Mouse (Mus musculus): ENCODE measurements around the gene Musk.
A peak's percentile ranks its signal among the peaks of the same experiment; 100 is the strongest.
"Not testable (repeated sequence)": the region's sequence is repeated elsewhere in the genome, so short reads cannot be mapped to it uniquely, and the experiment has no call there.

Musk gene

DNA sequence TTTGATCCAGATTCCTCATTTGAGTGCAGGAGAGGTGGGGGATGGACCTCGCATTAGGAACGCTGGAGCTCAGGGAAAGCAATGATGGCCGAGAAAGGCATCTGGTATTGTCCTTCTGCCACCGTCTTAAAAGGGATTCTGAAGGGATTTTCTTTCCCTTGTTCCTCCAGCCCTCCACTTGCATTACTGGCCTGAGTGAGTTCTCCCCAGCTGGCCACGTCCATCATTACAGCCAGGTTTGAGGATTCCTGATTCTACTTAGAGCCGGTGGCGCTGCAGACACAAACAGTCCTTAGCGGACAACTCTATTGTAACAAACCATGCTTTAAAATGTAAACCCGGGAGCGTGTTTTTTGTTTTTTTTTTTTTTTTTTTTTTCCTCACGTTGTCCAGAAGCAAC is at the start of gene Musk:
TSS of gene Musk (plus strand) at position 274 of the 400 bp plus-strand sequence.
- DNase-seq (ENCODE audit: low read depth, low spot score): no peak

DNA sequence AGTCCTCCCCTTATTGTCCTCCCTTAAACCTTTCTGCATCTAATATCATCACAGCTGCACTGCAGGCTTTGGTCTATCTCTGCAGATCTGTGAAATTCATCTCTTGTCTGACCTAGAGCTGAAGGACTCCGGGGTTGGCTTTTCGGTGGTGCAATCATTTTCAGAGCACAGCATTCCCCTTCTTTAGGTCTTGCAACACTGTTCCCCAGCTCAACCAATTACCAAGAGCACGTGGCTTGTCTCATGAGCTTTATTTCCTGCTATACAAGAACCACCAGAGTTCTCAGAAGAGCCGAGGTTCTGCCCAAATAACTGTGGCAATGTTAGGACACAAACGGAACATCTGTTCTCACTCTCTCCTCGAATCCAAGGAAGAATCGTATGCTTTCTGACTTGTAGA is 45.3 kb upstream of the Musk start:
- no peak for DNase-seq (ENCODE audit: low read depth, low spot score)

DNA sequence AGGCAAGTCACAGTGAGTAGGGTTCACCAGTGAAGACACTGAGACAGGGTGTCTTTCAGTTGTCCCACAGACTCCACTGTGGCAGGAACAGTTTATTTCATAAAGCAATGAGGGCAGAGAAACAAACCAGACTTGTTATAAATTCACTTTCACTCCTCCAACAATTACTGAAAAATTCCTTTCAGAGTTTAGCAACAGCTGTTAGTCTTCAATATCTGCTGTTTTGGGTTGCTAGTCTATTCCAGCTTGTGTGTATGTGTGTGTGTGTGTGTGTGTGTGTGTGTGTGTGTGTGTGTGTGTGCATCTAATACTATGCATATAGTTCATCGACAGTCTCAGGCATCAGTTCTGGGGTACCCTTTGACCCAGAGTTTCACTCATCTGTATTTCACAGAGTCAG is 40.2 kb upstream of the Musk start:
- no peak for DNase-seq (ENCODE audit: low read depth, low spot score)

DNA sequence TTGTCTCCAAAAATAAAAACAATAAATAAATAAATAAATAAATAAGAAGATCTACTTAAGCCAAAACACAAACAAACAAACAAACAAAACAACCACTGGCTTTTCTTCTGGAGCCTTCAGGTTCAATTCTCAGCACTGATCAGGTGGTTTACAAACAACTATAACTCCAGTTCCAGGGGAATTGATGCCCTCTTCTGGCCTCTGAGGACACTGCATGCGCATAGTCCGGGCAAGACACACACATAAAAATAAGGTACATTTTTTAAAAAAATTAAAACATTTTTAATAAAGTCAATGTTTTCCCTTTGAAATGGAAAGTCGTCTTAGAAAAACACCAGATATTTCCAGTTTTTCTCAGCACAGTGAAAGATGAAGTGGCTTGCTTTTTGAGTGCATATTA is 33.4 kb upstream of the Musk start:
- DNase-seq (ENCODE audit: low read depth, low spot score): no peak

DNA sequence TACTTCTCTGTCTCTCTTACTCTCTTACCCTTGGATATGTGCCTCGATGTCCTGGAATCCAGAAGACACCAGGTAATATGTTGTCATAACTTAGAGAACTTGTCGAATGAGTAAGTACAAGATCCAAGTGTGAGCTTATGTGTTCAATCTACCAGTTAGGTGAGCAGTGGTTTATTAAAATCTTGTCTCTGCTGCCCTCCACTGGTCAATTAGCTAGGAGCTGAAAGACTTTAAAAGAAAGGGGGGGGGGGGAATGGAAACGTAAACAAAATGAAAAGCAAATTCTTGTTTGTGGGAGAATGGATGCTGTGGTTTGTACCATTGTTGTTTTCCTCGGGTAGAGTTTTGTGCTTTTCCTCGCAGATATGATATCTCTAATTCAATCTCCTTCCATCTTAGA is 32.4 kb upstream of the Musk start:
- DNase-seq (ENCODE audit: low read depth, low spot score): peak; percentile 87

DNA sequence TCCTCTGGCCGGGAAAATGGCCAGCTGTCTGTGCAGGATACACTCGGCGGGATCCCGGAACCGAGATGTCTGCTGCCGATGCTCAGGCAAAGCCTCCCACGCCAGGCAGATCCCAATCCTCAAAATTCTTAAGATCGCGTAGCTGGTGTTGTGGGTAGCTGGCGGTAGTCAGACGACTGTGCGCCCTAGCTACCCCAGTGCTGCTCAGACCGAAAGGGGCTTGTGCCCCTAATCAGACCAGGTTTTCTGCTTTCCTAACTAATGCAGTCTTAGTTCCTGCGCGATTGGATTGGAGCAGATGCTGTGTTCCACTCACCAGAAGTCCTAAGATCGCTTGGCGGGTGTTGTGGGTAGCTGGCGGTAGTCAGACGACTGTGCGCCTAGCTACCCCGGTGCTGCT is 25.0 kb upstream of the Musk start:
- not testable (repeated sequence) for DNase-seq (ENCODE audit: low read depth, low spot score)

DNA sequence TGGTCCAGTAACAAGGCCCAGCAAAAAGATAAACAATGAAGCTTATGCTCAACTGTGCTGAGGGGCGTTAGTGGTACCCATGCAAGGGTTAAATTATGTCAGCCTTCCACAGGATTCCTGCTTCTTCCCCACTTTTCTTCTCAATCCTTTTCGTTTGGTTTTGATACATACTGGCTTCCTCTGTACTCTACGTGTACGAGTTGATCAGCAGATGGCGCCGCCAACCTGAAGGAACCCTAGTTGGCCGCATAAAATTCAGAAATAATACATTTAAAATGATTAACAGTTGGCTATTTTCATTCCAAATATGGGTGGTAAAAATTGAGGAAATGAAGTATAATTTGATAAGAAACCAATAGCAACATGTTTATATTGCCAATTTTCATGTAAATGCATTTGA is 19.5 kb upstream of the Musk start:
- peak; percentile 59 for DNase-seq (ENCODE audit: low read depth, low spot score)

DNA sequence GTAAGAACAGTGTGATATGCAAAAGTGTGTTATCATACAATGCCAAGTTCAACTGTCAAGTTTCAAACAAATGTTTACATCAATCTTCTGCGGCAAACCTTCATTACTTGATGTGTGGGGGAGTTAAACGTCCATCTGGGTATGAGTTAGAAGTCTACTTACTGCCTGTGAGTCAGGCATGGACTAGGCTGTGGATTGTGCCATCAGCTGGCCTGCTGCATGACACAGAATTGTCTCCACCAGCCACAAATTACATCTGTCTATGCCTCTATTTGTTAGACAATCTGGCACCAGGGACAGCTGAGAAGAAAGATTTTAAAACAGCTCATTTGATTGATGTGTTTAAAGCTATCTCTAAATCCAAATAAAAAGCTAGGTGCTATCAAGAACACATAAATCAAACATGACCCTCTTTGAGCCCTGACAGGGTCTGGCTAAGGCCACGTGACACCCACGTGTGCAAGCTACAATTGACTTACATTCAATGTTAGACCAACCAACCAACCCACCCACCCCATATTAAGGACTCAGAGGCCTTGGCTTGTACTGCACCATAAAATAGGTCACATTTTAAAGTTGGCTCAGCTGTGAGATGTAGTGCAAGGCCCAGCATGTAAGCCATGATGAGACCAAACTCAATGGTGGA is 16.7 kb upstream of the Musk start:
- DNase-seq (ENCODE audit: low read depth, low spot score): peak; percentile 23

DNA sequence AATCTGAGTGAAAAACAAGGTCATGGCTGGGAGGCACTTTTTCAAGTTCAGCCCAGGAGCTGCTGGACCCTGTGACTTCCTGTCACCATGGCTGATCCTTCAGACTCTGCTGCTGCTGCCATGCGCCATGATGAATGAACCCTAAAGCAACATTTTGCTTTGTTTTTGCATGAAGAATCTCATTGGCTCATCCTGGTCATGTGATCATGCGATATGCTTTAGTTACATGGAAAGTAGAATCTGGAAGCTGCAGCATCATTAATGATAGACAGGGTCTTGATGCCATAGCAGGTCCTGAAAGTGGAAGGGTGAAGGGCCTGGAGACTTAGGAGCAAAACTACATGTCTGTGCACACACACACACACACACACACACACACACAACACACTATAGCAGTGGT is 15.8 kb upstream of the Musk start:
- no peak for DNase-seq (ENCODE audit: low read depth, low spot score)

DNA sequence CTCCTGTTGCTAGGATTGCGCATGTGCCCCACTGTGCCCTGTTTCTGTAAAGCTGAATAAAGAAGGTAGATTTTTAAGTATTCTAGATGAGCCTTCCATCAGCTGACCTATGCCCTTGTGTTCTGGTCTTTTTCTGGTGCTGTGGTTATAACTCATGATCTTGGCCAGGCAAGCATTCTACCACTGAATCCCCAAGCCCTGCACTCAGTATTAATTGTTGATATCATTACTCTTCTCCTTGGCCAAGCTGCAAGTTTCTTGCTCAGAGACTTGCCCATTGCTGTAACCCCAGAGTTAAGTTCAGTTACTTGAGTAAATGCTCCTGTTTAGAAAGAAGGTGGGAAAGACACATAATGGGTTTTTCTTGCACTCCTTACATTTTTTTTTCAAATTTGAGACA is 14.8 kb upstream of the Musk start:
- DNase-seq (ENCODE audit: low read depth, low spot score): no peak

DNA sequence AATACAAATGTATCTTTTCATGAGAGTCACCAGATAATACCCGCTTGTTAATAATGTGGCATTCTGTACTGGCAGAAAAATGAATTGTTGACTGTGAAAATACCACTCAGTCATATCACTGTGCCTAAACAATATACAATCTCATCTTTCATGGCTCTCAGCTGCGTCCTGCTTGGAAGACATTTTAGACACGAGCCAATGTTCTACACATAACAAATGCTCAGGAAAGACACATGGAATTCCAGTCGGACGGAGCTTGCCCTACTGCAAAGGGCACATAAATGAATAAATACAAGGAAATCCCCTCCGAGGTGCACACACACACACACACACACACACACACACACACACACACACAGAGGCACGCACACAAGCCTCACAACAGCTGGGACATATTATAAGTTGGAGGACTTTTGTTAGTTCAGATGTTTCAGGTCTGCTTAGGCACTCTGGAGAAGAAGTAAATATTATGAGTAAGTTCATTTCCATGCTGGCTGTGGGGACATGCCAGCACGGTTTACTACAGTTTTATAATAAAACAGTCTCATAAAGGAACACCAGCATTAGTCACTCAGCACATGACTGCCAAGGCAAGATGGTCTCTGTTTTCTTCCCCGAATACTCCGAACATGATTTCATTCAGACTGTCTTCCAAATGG is 14.1 kb upstream of the Musk start:
- peak; percentile 28 for DNase-seq (ENCODE audit: low read depth, low spot score)

DNA sequence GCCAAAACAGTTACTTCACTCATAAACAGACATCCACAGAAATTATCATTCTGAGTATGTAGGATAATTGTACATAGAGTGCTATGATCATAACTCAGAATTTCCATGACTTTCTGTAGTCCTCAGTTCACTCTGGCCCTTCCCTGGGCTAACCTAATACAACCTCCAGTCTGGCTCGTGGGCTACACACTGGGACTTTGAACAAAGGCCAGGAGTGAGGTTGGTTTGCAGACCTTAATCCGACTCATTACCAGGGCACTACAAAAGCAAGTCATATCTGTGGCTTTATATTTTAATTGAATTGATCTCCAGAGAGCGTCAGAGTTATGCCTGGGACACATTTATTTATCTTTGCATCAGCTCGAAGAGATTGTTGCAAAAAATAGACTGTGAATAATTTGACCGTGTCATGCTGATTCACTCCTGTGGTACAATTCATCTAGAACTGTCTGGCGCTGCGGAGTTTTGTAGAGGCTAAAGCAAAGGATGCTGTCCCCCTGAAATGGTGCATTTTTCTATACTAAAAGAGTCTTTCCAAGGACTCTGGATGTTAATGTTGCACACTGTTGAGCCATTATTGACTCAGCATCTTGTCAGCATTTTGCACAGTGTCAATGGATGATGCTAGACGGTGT is 10.4 kb upstream of the Musk start:
- peak; percentile 35 for DNase-seq (ENCODE audit: low read depth, low spot score)

DNA sequence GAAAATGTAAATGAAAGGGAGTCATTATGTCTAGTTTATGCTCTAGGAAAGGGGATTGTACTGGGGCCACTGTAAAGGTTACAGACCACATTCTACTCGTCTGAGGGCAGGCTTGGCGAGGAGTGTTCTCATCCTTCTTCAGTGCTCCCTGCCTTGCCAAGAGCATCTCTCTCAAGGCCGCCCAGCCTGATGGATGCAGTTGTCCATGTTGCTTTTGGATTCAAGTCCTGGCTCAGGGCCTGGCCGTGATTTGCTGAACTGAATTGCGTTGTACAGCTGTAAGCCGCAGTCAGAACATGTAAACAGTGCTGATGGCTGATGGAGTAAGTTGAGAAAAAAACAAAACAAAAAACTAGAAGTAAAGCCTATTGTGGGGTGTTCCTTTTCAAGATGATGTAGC is 7.4 kb upstream of the Musk start:
- DNase-seq (ENCODE audit: low read depth, low spot score): peak; percentile 16

DNA sequence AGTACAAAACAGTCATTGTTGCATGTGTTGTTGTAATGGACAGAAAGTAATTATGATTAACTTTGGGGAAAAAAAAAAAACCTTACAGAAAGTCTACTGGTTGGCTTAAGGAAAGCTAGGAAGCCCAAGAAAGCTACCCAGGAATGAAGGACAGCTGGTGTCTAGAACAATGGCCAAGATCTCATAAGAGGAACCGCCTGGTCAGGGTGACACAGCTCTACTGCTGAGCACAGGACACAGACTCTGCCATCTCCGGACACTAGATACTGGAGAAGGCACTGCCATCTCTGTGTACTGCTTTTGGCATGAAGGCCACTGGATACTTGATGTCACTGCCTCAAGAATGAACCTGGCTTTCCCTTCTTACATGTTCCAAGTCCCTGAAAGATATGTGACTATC is 5.6 kb upstream of the Musk start:
- no peak for DNase-seq (ENCODE audit: low read depth, low spot score)

DNA sequence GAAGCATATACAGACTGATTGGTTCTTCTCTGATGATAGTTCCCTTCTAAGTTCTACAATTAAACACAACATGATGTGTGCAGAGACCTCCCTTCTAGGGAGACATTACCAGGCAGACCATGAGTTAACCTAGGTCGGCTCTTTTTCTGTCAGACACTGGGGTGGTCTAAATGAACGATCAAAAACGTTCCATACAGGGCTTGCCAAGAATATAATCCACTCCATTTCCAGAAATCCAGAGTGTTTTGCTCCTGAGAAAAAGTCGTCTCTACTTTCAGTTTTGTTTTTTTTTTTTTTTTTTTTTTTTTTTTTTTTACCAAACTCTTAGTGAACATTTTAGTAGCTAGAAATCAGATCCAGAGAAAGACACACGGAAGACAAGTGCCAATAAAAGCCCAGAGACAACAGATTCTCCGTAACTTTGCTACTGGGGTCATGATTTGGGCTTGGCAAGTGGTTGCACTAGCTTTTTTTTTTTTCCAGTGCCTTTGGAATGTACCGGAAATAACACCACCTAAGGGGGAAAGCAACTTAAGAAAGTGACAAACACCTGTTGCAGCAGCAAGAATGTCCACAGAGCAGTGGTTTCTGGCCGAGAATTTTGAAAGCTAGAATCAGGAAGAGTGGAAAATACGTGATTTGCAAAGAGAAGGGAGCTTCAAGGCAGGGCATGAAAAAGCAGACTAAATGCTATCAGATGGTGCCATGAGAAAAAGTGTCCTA is 769 bp downstream of the Musk start:
- no peak for DNase-seq (ENCODE audit: low read depth, low spot score)

DNA sequence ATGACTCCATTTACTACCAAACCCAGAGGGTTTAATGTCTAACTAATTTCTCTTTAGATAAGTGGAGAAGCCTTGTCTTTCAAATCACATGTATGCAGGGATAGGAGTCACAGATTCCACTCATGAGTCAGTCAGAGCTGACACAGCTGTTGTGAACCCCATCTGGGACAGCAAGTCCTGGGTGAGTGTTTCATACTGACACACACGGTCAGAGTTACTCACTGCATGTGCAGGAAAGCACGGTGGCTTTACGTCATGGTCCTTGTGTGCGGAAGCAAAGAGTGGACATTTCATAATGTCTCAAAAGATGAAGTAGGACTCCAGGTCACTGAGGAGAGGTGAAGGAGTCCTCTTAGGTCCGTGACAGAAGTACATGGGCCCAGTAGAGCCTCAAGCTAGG is 3.0 kb downstream of the Musk start:
- DNase-seq (ENCODE audit: low read depth, low spot score): peak; percentile 10

DNA sequence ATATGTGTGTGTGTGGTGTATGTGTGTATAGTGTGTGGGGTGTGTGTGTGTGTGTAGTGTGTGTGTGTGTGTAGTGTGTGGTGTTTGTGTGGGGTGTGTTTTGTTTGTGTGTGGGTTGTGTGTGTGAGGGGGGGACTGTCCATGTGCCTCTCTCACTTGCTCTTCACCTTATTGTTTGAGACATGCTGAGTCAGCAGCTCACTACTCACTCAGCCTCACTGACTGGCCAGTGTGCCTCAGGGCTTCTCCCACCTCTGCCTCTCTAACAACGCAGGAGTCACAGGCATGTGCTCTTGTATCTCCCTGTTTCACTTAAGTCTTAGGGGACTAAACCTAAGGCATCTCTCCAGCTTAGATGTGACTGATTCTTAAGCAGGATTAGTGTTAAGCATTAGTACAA is 6.1 kb downstream of the Musk start:
- no peak for DNase-seq (ENCODE audit: low read depth, low spot score)

DNA sequence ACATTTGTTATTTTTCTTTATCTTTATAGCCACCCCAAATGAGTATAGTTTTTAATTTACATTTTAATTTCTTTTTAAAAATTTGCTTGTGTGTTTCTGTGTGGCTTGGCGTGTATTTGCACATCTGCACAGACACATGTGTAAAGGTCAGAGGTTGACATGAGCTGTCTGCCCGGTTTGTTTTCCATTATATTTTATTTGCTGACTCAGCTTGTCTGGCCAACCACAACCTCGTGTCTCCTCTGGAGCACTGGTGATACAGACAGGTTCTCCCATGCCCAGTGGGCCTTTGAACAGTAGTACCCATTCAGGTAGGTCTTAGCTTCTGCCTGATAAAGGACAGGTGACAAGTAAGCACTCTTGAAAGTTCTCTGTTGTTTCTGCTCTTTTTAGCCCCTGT is 7.3 kb downstream of the Musk start:
- no peak for DNase-seq (ENCODE audit: low read depth, low spot score)

DNA sequence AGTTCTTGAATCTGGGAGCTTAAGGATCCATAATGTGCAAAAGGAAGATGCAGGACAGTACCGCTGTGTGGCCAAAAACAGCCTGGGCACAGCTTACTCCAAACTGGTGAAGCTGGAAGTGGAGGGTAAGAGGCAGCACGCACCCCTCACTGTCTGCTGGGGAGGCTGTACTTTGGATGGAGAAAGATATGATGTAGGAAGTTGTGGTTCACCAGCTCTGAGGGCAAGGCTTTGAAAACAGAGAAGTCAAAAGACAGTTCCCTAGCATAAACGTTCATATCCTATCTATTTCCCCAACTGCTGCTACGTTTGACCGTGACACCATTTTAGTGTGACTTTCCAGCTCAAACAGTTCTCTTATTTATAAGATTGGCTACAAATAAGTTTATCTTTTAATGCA is 18.1 kb downstream of the Musk start:
- DNase-seq (ENCODE audit: low read depth, low spot score): no peak

DNA sequence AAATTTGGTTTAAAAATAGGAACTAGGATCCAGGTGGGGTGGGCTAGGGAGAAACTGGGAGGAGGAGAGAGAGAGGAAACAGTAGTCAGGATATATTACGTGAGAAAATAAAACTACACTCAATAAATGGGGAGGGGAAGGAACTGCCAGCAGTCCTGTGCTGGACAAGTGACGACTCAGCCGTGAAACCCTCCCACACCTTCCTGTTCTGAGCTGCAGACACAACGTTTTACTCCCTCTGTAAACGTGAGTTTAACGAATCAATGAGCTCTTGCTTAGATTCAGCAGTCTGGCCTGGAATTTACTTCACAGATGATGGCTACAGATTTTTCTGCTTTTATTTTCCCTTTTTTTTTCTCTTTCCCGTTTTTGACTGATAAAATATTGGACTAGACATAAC is 18.8 kb downstream of the Musk start:
- DNase-seq (ENCODE audit: low read depth, low spot score): no peak

DNA sequence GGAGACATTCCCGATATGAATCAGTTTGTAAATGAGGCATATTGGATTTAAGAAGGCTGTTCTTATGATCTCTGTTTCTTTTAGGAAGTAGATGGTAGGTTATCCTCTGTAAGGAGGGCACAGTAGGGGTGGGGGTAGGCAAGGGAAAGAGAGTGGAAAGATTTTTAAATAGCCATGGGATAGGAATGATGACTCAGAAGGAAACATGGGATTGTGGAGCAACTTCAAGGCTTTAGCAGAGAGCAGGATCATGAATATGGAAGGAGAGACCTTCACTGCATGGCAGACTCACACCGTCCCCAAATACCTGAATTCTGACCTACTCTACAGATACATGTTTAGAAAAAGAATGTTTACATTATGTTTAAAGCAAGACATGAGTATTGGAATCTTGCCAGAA is 21.7 kb downstream of the Musk start:
- DNase-seq (ENCODE audit: low read depth, low spot score): no peak

DNA sequence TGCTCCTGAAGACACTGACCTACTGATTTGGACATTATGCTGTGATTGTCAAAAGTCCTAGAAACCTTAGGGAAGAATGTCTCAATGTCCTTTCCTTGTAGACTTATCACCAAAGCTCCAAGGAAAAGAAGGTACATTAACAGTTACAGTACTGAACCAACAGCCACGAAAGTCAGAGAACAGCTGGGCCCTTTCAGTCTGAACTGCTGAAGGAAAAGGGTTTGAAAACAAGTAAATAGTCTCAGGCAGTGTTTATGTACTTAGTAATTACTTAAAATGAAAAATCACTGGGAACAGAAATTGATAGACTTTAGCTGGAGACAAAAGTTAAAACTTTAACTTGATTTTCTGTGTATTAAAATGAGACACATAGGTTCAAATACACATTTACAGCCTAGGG is 27.6 kb downstream of the Musk start:
- DNase-seq (ENCODE audit: low read depth, low spot score): no peak

Measured in brain, adult 2 months (tissue).